Mouse (Mus musculus): ENCODE data around the gene Sh3pxd2b. TPM values are rescaled to one million over a fixed set of nuclear protein-coding genes. Genes with fewer than 3 reads are reported as not detected.

Gene Sh3pxd2b
- polyA plus RNA-seq, 1 experiment from 2014 or later, result 31.3 TPM

- ATAC-seq (ENCODE audit: low read depth) (no peak), DNase-seq (ENCODE audit: low spot score) (no peak)
- H3K4me1 ChIP-seq (ENCODE audit: control insufficient read depth, insufficient read depth, low read length), result peaks cover 4% of the 10 kb centered on the region; the same call in 1 of the 2 replicates
- no peak overlapping the region for H3K9ac ChIP-seq (ENCODE audit: low read depth, low read length)
- no peak overlapping the region for H3K4me2 ChIP-seq (ENCODE audit: low read depth, low read length)
- H3K9me3 ChIP-seq (ENCODE audit: control insufficient read depth, low read length), result no peaks in the 10 kb centered on the region
- H3K27me3 ChIP-seq (replicated peaks; ENCODE audit: control insufficient read depth, insufficient read depth, low read length), result no peaks in the 10 kb centered on the region
- peaks cover 82% of the 10 kb centered on the region for H3K36me3 ChIP-seq (ENCODE audit: control insufficient read depth, insufficient read depth, low read length)
- 79% methylated on average over 2 of the region's 2 CpGs for WGBS
- H3K27ac ChIP-seq (replicated peaks; ENCODE audit: low read depth, low read length), result no peak overlapping the region
- H3K4me3 ChIP-seq (ENCODE audit: low read depth, low read length), result no peak overlapping the region
Observed at GRCm38 (mm10) chr11:32393095-32393494, 45.5 kb downstream of the Sh3pxd2b start.

- Histone ChIP-seq H3K9ac (ENCODE audit: low read depth, low read length) (no peak overlapping the region), H3K4me2 (ENCODE audit: low read depth, low read length) (no peak overlapping the region), H3K4me1 (ENCODE audit: control insufficient read depth, insufficient read depth, low read length) (peaks cover 4% of the 10 kb centered on the region; the same call in 1 of the 2 replicates), H3K27ac (replicated peaks; ENCODE audit: low read depth, low read length) (no peak overlapping the region; the same call in 1 of the 2 replicates), H3K36me3 (ENCODE audit: control insufficient read depth, insufficient read depth, low read length) (peaks cover 66% of the 10 kb centered on the region), H3K9me3 (ENCODE audit: control insufficient read depth, low read length) (no peaks in the 10 kb centered on the region), H3K27me3 (replicated peaks; ENCODE audit: control insufficient read depth, insufficient read depth, low read length) (no peaks in the 10 kb centered on the region), H3K4me3 (ENCODE audit: low read depth, low read length) (no peak overlapping the region)
- ATAC-seq (ENCODE audit: low read depth) (no peak), DNase-seq (ENCODE audit: low spot score) (peak; percentile 75)
- 58% methylated on average over 6 of the region's 6 CpGs for WGBS
Observed at GRCm38 (mm10) chr11:32395791-32396190, 48.2 kb downstream of the Sh3pxd2b start.

GRCm38 (mm10) chr11:32398446-32398845, 50.8 kb downstream of the Sh3pxd2b start:
- 51% methylated on average over 2 of the region's 2 CpGs for WGBS
- no peak overlapping the region for H3K4me2 ChIP-seq (ENCODE audit: low read depth, low read length)
- H3K27me3 ChIP-seq (replicated peaks; ENCODE audit: control insufficient read depth, insufficient read depth, low read length), result no peaks in the 10 kb centered on the region
- H3K9ac ChIP-seq (ENCODE audit: low read depth, low read length), result 0 out of 2 replicates have a peak overlapping the region, but pooled peaks have one; percentile 1
- H3K27ac ChIP-seq (replicated peaks; ENCODE audit: low read depth, low read length), result peak overlapping the region; percentile 58
- H3K4me1 ChIP-seq (ENCODE audit: control insufficient read depth, insufficient read depth, low read length), result peaks cover 4% of the 10 kb centered on the region; the same call in 1 of the 2 replicates
- ATAC-seq (ENCODE audit: low read depth), result peak; percentile 46
- H3K4me3 ChIP-seq (ENCODE audit: low read depth, low read length), result no peak overlapping the region
- peaks cover 65% of the 10 kb centered on the region for H3K36me3 ChIP-seq (ENCODE audit: control insufficient read depth, insufficient read depth, low read length)
- peak; percentile 77 for DNase-seq (ENCODE audit: low spot score)
- no peaks in the 10 kb centered on the region for H3K9me3 ChIP-seq (ENCODE audit: control insufficient read depth, low read length)

- H3K9me3 ChIP-seq (ENCODE audit: control insufficient read depth, low read length), result no peaks in the 10 kb centered on the region
- H3K4me3 ChIP-seq (ENCODE audit: low read depth, low read length), result no peak overlapping the region
- peaks cover 65% of the 10 kb centered on the region for H3K36me3 ChIP-seq (ENCODE audit: control insufficient read depth, insufficient read depth, low read length)
- H3K4me1 ChIP-seq (ENCODE audit: control insufficient read depth, insufficient read depth, low read length), result peaks cover 4% of the 10 kb centered on the region; the same call in 1 of the 2 replicates
- H3K4me2 ChIP-seq (ENCODE audit: low read depth, low read length), result no peak overlapping the region
- peak overlapping the region; percentile 58; the same call in 1 of the 2 replicates for H3K27ac ChIP-seq (replicated peaks; ENCODE audit: low read depth, low read length)
- H3K27me3 ChIP-seq (replicated peaks; ENCODE audit: control insufficient read depth, insufficient read depth, low read length), result no peaks in the 10 kb centered on the region
- WGBS, result 75% methylated on average over 2 of the region's 2 CpGs
- H3K9ac ChIP-seq (ENCODE audit: low read depth, low read length), result no peak overlapping the region
- no peak for DNase-seq (ENCODE audit: low spot score)
- no peak for ATAC-seq (ENCODE audit: low read depth)
Observed at GRCm38 (mm10) chr11:32399261-32399660, 51.6 kb downstream of the Sh3pxd2b start.

- ATAC-seq (ENCODE audit: low read depth), result no peak
- peaks cover 60% of the 10 kb centered on the region for H3K36me3 ChIP-seq (ENCODE audit: control insufficient read depth, insufficient read depth, low read length)
Observed at GRCm38 (mm10) chr11:32402712-32403111, 55.1 kb downstream of the Sh3pxd2b start.

GRCm38 (mm10) chr11:32404708-32405107, 57.1 kb downstream of the Sh3pxd2b start:
- Histone ChIP-seq H3K4me1 (ENCODE audit: control insufficient read depth, insufficient read depth, low read length) (no peaks in the 10 kb centered on the region), H3K27ac (replicated peaks; ENCODE audit: low read depth, low read length) (no peak overlapping the region), H3K9ac (ENCODE audit: low read depth, low read length) (no peak overlapping the region), H3K27me3 (replicated peaks; ENCODE audit: control insufficient read depth, insufficient read depth, low read length) (no peaks in the 10 kb centered on the region), H3K9me3 (ENCODE audit: control insufficient read depth, low read length) (no peaks in the 10 kb centered on the region), H3K4me3 (ENCODE audit: low read depth, low read length) (no peak overlapping the region), H3K4me2 (ENCODE audit: low read depth, low read length) (no peak overlapping the region), H3K36me3 (ENCODE audit: control insufficient read depth, insufficient read depth, low read length) (peaks cover 71% of the 10 kb centered on the region)
- WGBS, result 68% methylated on average over 3 of the region's 3 CpGs
- ATAC-seq (ENCODE audit: low read depth), result no peak
- no peak for DNase-seq (ENCODE audit: low spot score)

More at GRCm38 (mm10) chr11:32402712-32403111, 55.1 kb downstream of the Sh3pxd2b start:
- DNase-seq (ENCODE audit: low spot score), result no peak
- H3K27me3 ChIP-seq (replicated peaks; ENCODE audit: control insufficient read depth, insufficient read depth, low read length), result no peaks in the 10 kb centered on the region
- H3K27ac ChIP-seq (replicated peaks; ENCODE audit: low read depth, low read length), result no peak overlapping the region
- H3K9me3 ChIP-seq (ENCODE audit: control insufficient read depth, low read length), result no peaks in the 10 kb centered on the region
- WGBS, result 77% methylated on average over 7 of the region's 7 CpGs
- H3K4me2 ChIP-seq (ENCODE audit: low read depth, low read length), result no peak overlapping the region
- no peak overlapping the region for H3K4me3 ChIP-seq (ENCODE audit: low read depth, low read length)
- no peak overlapping the region for H3K9ac ChIP-seq (ENCODE audit: low read depth, low read length)
- no peaks in the 10 kb centered on the region; the same call in 1 of the 2 replicates for H3K4me1 ChIP-seq (ENCODE audit: control insufficient read depth, insufficient read depth, low read length)

GRCm38 (mm10) chr11:32407863-32408262, 60.2 kb downstream of the Sh3pxd2b start:
- no peak overlapping the region for H3K4me2 ChIP-seq (ENCODE audit: low read depth, low read length)
- no peaks in the 10 kb centered on the region for H3K27me3 ChIP-seq (replicated peaks; ENCODE audit: control insufficient read depth, insufficient read depth, low read length)
- no peak for ATAC-seq (ENCODE audit: low read depth)
- no peak for DNase-seq (ENCODE audit: low spot score)
- H3K36me3 ChIP-seq (ENCODE audit: control insufficient read depth, insufficient read depth, low read length), result peaks cover 72% of the 10 kb centered on the region
- H3K27ac ChIP-seq (replicated peaks; ENCODE audit: low read depth, low read length), result no peak overlapping the region
- no peaks in the 10 kb centered on the region for H3K9me3 ChIP-seq (ENCODE audit: control insufficient read depth, low read length)
- H3K4me1 ChIP-seq (ENCODE audit: control insufficient read depth, insufficient read depth, low read length), result no peaks in the 10 kb centered on the region
- H3K4me3 ChIP-seq (ENCODE audit: low read depth, low read length), result no peak overlapping the region
- no peak overlapping the region for H3K9ac ChIP-seq (ENCODE audit: low read depth, low read length)
- 77% methylated on average over 3 of the region's 3 CpGs for WGBS

GRCm38 (mm10) chr11:32409052-32409451, 61.4 kb downstream of the Sh3pxd2b start:
- peaks cover 74% of the 10 kb centered on the region for H3K36me3 ChIP-seq (ENCODE audit: control insufficient read depth, insufficient read depth, low read length)

GRCm38 (mm10) chr11:32409823-32410562, 62.4 kb downstream of the Sh3pxd2b start:
- H3K27ac ChIP-seq (replicated peaks; ENCODE audit: low read depth, low read length), result no peak overlapping the region
- no peaks in the 10 kb centered on the region for H3K27me3 ChIP-seq (replicated peaks; ENCODE audit: control insufficient read depth, insufficient read depth, low read length)
- H3K9me3 ChIP-seq (ENCODE audit: control insufficient read depth, low read length), result no peaks in the 10 kb centered on the region
- H3K4me2 ChIP-seq (ENCODE audit: low read depth, low read length), result no peak overlapping the region
- no peak for DNase-seq (ENCODE audit: low spot score)
- no peaks in the 10 kb centered on the region for H3K4me1 ChIP-seq (ENCODE audit: control insufficient read depth, insufficient read depth, low read length)
- 78% methylated on average over 11 of the region's 11 CpGs for WGBS
- no peak overlapping the region for H3K4me3 ChIP-seq (ENCODE audit: low read depth, low read length)
- ATAC-seq (ENCODE audit: low read depth), result no peak
- H3K9ac ChIP-seq (ENCODE audit: low read depth, low read length), result no peak overlapping the region
- peaks cover 74% of the 10 kb centered on the region for H3K36me3 ChIP-seq (ENCODE audit: control insufficient read depth, insufficient read depth, low read length)

More at GRCm38 (mm10) chr11:32409052-32409451, 61.4 kb downstream of the Sh3pxd2b start:
- no peak for ATAC-seq (ENCODE audit: low read depth)
- Histone ChIP-seq H3K9ac (ENCODE audit: low read depth, low read length) (no peak overlapping the region), H3K4me1 (ENCODE audit: control insufficient read depth, insufficient read depth, low read length) (no peaks in the 10 kb centered on the region), H3K27ac (replicated peaks; ENCODE audit: low read depth, low read length) (no peak overlapping the region), H3K9me3 (ENCODE audit: control insufficient read depth, low read length) (no peaks in the 10 kb centered on the region), H3K4me3 (ENCODE audit: low read depth, low read length) (no peak overlapping the region), H3K4me2 (ENCODE audit: low read depth, low read length) (no peak overlapping the region), H3K27me3 (replicated peaks; ENCODE audit: control insufficient read depth, insufficient read depth, low read length) (no peaks in the 10 kb centered on the region)
- DNase-seq (ENCODE audit: low spot score), result no peak

Data from embryonic facial prominence, embryonic 14.5 days (tissue).